ENCODE assay signal across 9 mouse cellular contexts in genomic region chr14:45993669-45994068, GRCm38 (mm10).
DNase-seq lines count a peak whose midpoint lies in the region; ATAC-seq lines count a peak whose summit lies in the region.
"Had no signal": no experiment of that assay in that cellular context is flagged by ENCODE, and none has a peak within 500 bp of the region (broad histone marks: within the 10 kb centered on the region; RNA-seq: fewer than 3 reads in every experiment).

No protein-coding gene starts in this region.

- ATAC-seq in kidney, embryonic 14.5 days (ENCODE audit: low FRiP score, low TSS enrichment) = no peak

- no peaks in the 10 kb centered on the region for H3K9me3 ChIP-seq in kidney, embryonic 14.5 days (ENCODE audit: control insufficient read depth, low read length)
- H3K9me3 ChIP-seq: lung, embryonic 15.5 days had no signal

- H3K27ac ChIP-seq in kidney, embryonic 14.5 days (ENCODE audit: low read depth, low read length) = no peak overlapping the region
- H3K27ac ChIP-seq: lung, embryonic 15.5 days had no signal

- DNase-seq in kidney, adult 11 months = peak; percentile 71
- peak; percentile 35 for DNase-seq in adrenal gland, adult 8-10 months
- peak; percentile 52 for DNase-seq in embryo, embryonic 11.5 days (ENCODE audit: low read depth, low spot score)
- peak; percentile 69 to 74 for DNase-seq in heart, postnatal 36 days
- DNase-seq in left cerebral cortex, postnatal 14 days (ENCODE audit: low spot score in 2 of 2) = peak; percentile 62 to 80
- DNase-seq in retina, adult 2 months (ENCODE audit: low read depth, low spot score) = peak; percentile 13
- no peak for DNase-seq in natural killer cell, adult 2 months (ENCODE audit: low spot score in 2 of 2)

- intact Hi-C loops in heart, postnatal 36 days (cut with DNase I) = loop anchor here (1.0 to 5.0 kb wide), 5 partner anchors 393 to 1254 kb away; no protein-coding TSS in a partner anchor
- intact Hi-C loops in left cerebral cortex, postnatal 14 days (cut with DNase I) = loop anchor here (1.0 to 10.0 kb wide), 4 partner anchors 391 to 731 kb away; no protein-coding TSS in a partner anchor

- H3K9ac ChIP-seq in kidney, embryonic 14.5 days (ENCODE audit: low read depth, low read length) = no peak overlapping the region
- H3K9ac ChIP-seq: lung, embryonic 15.5 days had no signal

- H3K36me3 ChIP-seq in kidney, embryonic 14.5 days (ENCODE audit: control insufficient read depth, insufficient read depth, low read length) = no peaks in the 10 kb centered on the region
- H3K36me3 ChIP-seq: lung, embryonic 15.5 days had no signal

- no peak overlapping the region for H3K4me2 ChIP-seq in kidney, embryonic 14.5 days (replicated peaks; ENCODE audit: low read depth, low read length)
- H3K4me2 ChIP-seq: lung, embryonic 15.5 days had no signal

- no peak overlapping the region for H3K4me3 ChIP-seq in kidney, embryonic 14.5 days (ENCODE audit: low read length)
- H3K4me3 ChIP-seq: lung, embryonic 15.5 days had no signal

- no peaks in the 10 kb centered on the region for H3K27me3 ChIP-seq in kidney, embryonic 14.5 days (ENCODE audit: control insufficient read depth, insufficient read depth, low read length)
- H3K27me3 ChIP-seq: lung, embryonic 15.5 days had no signal

- 0 out of 2 replicates have a peak, but pooled peaks cover 8% of the 10 kb centered on the region for H3K4me1 ChIP-seq in kidney, embryonic 14.5 days (ENCODE audit: control insufficient read depth, insufficient read depth, low read length)

- WGBS in kidney, embryonic 14.5 days = 5% methylated on average over 3 of the region's 3 CpGs

Comparison
In these comparisons a context has a peak if more than half of its experiments do, and no peak if none do; other contexts are left out.
1. DNase-seq: peak in kidney, adult 11 months (single experiment), adrenal gland, adult 8-10 months (single experiment), embryo, embryonic 11.5 days (single experiment), heart, postnatal 36 days (2 of 2), left cerebral cortex, postnatal 14 days (2 of 2) and retina, adult 2 months (single experiment); none in natural killer cell, adult 2 months (0 of 2).